Mouse (Mus musculus): ENCODE measurements at regions not wholly inside any gene's neighbourhood (a gene's known extent, or its start where the extent isn't known, plus 50 kb on each side); places are given as distances from the start of the nearest gene placed in this dataset.

GRCm38 (mm10) chr10:42096924-42097323 lies 78.7 kb upstream of the Armc2 start:
- ATAC-seq (replicated peaks; ENCODE audit: low FRiP score, low TSS enrichment, poor library complexity, severe bottlenecking), result peak; percentile 32

GRCm38 (mm10) chr10:42095986-42096385 lies 77.7 kb upstream of the Armc2 start:
- ATAC-seq (replicated peaks; ENCODE audit: low FRiP score, low TSS enrichment, poor library complexity, severe bottlenecking), result no peak

- no peak for ATAC-seq (replicated peaks; ENCODE audit: low FRiP score, low TSS enrichment, poor library complexity, severe bottlenecking)
These were observed 76.2 kb upstream of the Armc2 start for GRCm38 (mm10) chr10:42094274-42095000.

- ATAC-seq (replicated peaks; ENCODE audit: low FRiP score, low TSS enrichment, poor library complexity, severe bottlenecking), result no peak
These were observed 75.0 kb upstream of the Armc2 start for GRCm38 (mm10) chr10:42093176-42093759.

GRCm38 (mm10) chr10:42092500-42092899 lies 74.3 kb upstream of the Armc2 start:
- ATAC-seq (replicated peaks; ENCODE audit: low FRiP score, low TSS enrichment, poor library complexity, severe bottlenecking), result no peak

- peak; percentile 81 for ATAC-seq (replicated peaks; ENCODE audit: low FRiP score, low TSS enrichment, poor library complexity, severe bottlenecking)
These were observed 73.4 kb upstream of the Armc2 start for GRCm38 (mm10) chr10:42091546-42092168.

GRCm38 (mm10) chr10:42090806-42091205 lies 72.6 kb upstream of the Armc2 start:
- no peak for ATAC-seq (replicated peaks; ENCODE audit: low FRiP score, low TSS enrichment, poor library complexity, severe bottlenecking)

- ATAC-seq (replicated peaks; ENCODE audit: low FRiP score, low TSS enrichment, poor library complexity, severe bottlenecking), result no peak
These were observed 71.9 kb upstream of the Armc2 start for GRCm38 (mm10) chr10:42090147-42090546.

- ATAC-seq (replicated peaks; ENCODE audit: low FRiP score, low TSS enrichment, poor library complexity, severe bottlenecking), result no peak
These were observed 71.4 kb upstream of the Armc2 start for GRCm38 (mm10) chr10:42089686-42090085.

GRCm38 (mm10) chr10:42089235-42089625 lies 71.0 kb upstream of the Armc2 start:
- ATAC-seq (replicated peaks; ENCODE audit: low FRiP score, low TSS enrichment, poor library complexity, severe bottlenecking), result peak; percentile 66

GRCm38 (mm10) chr10:42088570-42089234 lies 70.5 kb upstream of the Armc2 start:
- ATAC-seq (replicated peaks; ENCODE audit: low FRiP score, low TSS enrichment, poor library complexity, severe bottlenecking), result no peak

GRCm38 (mm10) chr10:42087906-42088305 lies 69.7 kb upstream of the Armc2 start:
- no peak for ATAC-seq (replicated peaks; ENCODE audit: low FRiP score, low TSS enrichment, poor library complexity, severe bottlenecking)

GRCm38 (mm10) chr10:42086691-42087090 lies 68.4 kb upstream of the Armc2 start:
- no peak for ATAC-seq (replicated peaks; ENCODE audit: low FRiP score, low TSS enrichment, poor library complexity, severe bottlenecking)

- no peak for ATAC-seq (replicated peaks; ENCODE audit: low FRiP score, low TSS enrichment, poor library complexity, severe bottlenecking)
These were observed 67.1 kb upstream of the Armc2 start for GRCm38 (mm10) chr10:42085295-42085694.

GRCm38 (mm10) chr10:42082227-42082840 lies 64.1 kb upstream of the Armc2 start:
- no peak for ATAC-seq (replicated peaks; ENCODE audit: low FRiP score, low TSS enrichment, poor library complexity, severe bottlenecking)

- ATAC-seq (replicated peaks; ENCODE audit: low FRiP score, low TSS enrichment, poor library complexity, severe bottlenecking), result peak; percentile 70
These were observed 61.5 kb upstream of the Armc2 start for GRCm38 (mm10) chr10:42079775-42080174.

GRCm38 (mm10) chr10:42076711-42077110 lies 58.5 kb upstream of the Armc2 start:
- no peak for ATAC-seq (replicated peaks; ENCODE audit: low FRiP score, low TSS enrichment, poor library complexity, severe bottlenecking)

- ATAC-seq (replicated peaks; ENCODE audit: low FRiP score, low TSS enrichment, poor library complexity, severe bottlenecking), result no peak
These were observed 57.3 kb upstream of the Armc2 start for GRCm38 (mm10) chr10:42075545-42075944.

- peak; percentile 53 for ATAC-seq (replicated peaks; ENCODE audit: low FRiP score, low TSS enrichment, poor library complexity, severe bottlenecking)
These were observed 54.5 kb upstream of the Armc2 start for GRCm38 (mm10) chr10:42072758-42073157.

- no peak for ATAC-seq (replicated peaks; ENCODE audit: low FRiP score, low TSS enrichment, poor library complexity, severe bottlenecking)
These were observed 53.9 kb upstream of the Armc2 start for GRCm38 (mm10) chr10:42072131-42072530.
